Comparison of ENCODE assay signal across 12 mouse cellular contexts in genomic region chr16:41835745-41836144, GRCm38 (mm10).
A peak's percentile ranks its signal among the peaks of the same experiment; 100 is the strongest.
DNase-seq lines count a peak whose midpoint lies in the region; ATAC-seq and TF ChIP-seq lines count a peak whose summit lies in the region.
"Had no signal": no experiment of that assay in that cellular context is flagged by ENCODE, and none has a peak within 500 bp of the region (broad histone marks: within the 10 kb centered on the region; RNA-seq: fewer than 3 reads in every experiment).

No protein-coding gene starts in this region.

- no peaks in the 10 kb centered on the region for H3K4me1 ChIP-seq in midbrain, postnatal 0 days (ENCODE audit: insufficient read depth, low read length)
- H3K4me1 ChIP-seq in midbrain, embryonic 15.5 days: no peaks in the 10 kb centered on the region
- H3K4me1 ChIP-seq: heart, embryonic 15.5 days; kidney, embryonic 15.5 days had no signal

- peak; percentile 71 for DNase-seq in cerebellum, adult 9-10 months
- DNase-seq in cerebellum, adult 8-10 months: no peak
- DNase-seq in kidney, adult 9 months: peak; percentile 4
- no peak for DNase-seq in kidney, postnatal 10 days
- peak; percentile 65 for DNase-seq in midbrain, postnatal 0 days (ENCODE audit: low spot score)
- DNase-seq in right cerebral cortex, adult 18-20 months: no peak
- DNase-seq in right cerebral cortex, postnatal 14 days: no peak
- DNase-seq: left cerebral cortex, postnatal 4 days; thymus, postnatal 4 days had no signal

- no peaks in the 10 kb centered on the region for H3K9me3 ChIP-seq in midbrain, postnatal 0 days (ENCODE audit: low read length)
- H3K9me3 ChIP-seq in midbrain, embryonic 15.5 days: no peaks in the 10 kb centered on the region
- H3K9me3 ChIP-seq: heart, embryonic 15.5 days; kidney, embryonic 15.5 days had no signal

- no peaks in the 10 kb centered on the region for H3K27me3 ChIP-seq in midbrain, postnatal 0 days (ENCODE audit: insufficient read depth, low read length)
- no peaks in the 10 kb centered on the region for H3K27me3 ChIP-seq in midbrain, embryonic 15.5 days (replicated peaks)
- H3K27me3 ChIP-seq: heart, embryonic 15.5 days; kidney, embryonic 15.5 days had no signal

- no peak for ATAC-seq in midbrain, postnatal 0 days (ENCODE audit: low FRiP score)
- ATAC-seq in midbrain, embryonic 15.5 days (replicated peaks): no peak

- H3K4me3 ChIP-seq in midbrain, postnatal 0 days (ENCODE audit: low read depth, low read length): no peak overlapping the region
- H3K4me3 ChIP-seq in midbrain, embryonic 15.5 days: no peak overlapping the region
- H3K4me3 ChIP-seq: heart, embryonic 15.5 days; kidney, embryonic 15.5 days had no signal

- peak; percentile 83 for TF ChIP-seq CTCF in midbrain, postnatal 0 days (IDR thresholded peaks at IDR 0.05)

- 59% methylated on average over 6 of the region's 6 CpGs for WGBS in midbrain, postnatal 0 days
- 59% methylated on average over 6 of the region's 6 CpGs for WGBS in midbrain, embryonic 15.5 days

- no peaks in the 10 kb centered on the region for H3K36me3 ChIP-seq in midbrain, postnatal 0 days (ENCODE audit: insufficient read depth, low read length)
- no peaks in the 10 kb centered on the region for H3K36me3 ChIP-seq in midbrain, embryonic 15.5 days (replicated peaks)
- H3K36me3 ChIP-seq: heart, embryonic 15.5 days; kidney, embryonic 15.5 days had no signal

- H3K4me2 ChIP-seq in midbrain, postnatal 0 days (ENCODE audit: low read depth, low read length, poor library complexity, severe bottlenecking): no peak overlapping the region
- no peak overlapping the region for H3K4me2 ChIP-seq in midbrain, embryonic 15.5 days
- H3K4me2 ChIP-seq: heart, embryonic 15.5 days; kidney, embryonic 15.5 days had no signal

- no peak overlapping the region for H3K27ac ChIP-seq in midbrain, postnatal 0 days (ENCODE audit: low read depth, low read length)
- H3K27ac ChIP-seq in midbrain, embryonic 15.5 days: no peak overlapping the region
- H3K27ac ChIP-seq: heart, embryonic 15.5 days; kidney, embryonic 15.5 days had no signal

- H3K9ac ChIP-seq in midbrain, postnatal 0 days (replicated peaks; ENCODE audit: low read length, poor library complexity, severe bottlenecking): no peak overlapping the region
- no peak overlapping the region for H3K9ac ChIP-seq in midbrain, embryonic 15.5 days
- H3K9ac ChIP-seq: heart, embryonic 15.5 days; kidney, embryonic 15.5 days had no signal

Comparison
In these comparisons a context has a peak if more than half of its experiments do, and no peak if none do; other contexts are left out.
1. DNase-seq: peak in cerebellum, adult 9-10 months (single experiment), kidney, adult 9 months (single experiment) and midbrain, postnatal 0 days (single experiment); none in cerebellum, adult 8-10 months (single experiment), kidney, postnatal 10 days (single experiment), right cerebral cortex, adult 18-20 months (single experiment) and right cerebral cortex, postnatal 14 days (single experiment).